Mouse (Mus musculus) kidney, adult 8-10 months (tissue): ENCODE results near the gene Esd.
A peak's percentile ranks its signal among the peaks of the same experiment; 100 is the strongest.

Experiments used
- DNase-seq, 2 experiments: peaks; one replicate each; pipeline ENCODE4 v3.0.0; 2022

Esd gene

DNA sequence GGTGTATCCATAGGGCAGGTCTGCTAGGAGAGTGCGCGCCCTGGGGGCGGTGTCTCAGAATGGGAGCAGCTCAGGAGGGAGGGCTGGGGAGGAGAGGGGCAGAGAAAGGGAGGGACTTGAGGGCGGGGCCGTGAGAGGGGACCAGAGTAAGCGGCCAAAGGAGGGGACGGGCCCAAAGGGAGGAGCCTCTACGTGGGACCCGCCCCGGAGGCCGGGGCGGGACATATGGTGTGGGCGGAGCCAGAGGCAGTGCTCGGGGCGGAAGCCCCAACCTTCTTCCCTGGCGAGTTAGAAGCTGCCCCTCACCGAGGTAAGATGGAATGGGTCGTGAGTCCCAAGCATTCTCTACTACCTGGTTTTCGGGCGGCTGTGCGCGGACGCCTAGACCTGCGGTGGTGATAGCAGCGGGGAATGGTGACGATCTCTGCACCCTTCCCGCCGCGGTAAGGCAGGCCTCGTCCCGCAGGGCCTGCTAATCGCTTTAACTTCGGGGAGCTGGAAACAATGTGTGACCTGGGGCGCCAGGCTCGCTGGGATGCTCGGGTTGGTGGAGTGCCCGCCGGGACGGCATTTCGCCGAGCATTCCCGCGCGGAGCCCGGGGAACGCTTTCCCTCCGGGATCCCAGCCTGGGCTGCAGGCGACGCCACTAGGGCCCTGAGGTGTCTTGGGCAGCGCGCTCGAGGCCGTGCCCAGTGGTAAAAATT, at the start of gene Esd:
Esd (plus strand) TSS at position 219 of the 705 bp plus-strand sequence.
- DNase-seq = peak; percentile 96 to 97

DNA sequence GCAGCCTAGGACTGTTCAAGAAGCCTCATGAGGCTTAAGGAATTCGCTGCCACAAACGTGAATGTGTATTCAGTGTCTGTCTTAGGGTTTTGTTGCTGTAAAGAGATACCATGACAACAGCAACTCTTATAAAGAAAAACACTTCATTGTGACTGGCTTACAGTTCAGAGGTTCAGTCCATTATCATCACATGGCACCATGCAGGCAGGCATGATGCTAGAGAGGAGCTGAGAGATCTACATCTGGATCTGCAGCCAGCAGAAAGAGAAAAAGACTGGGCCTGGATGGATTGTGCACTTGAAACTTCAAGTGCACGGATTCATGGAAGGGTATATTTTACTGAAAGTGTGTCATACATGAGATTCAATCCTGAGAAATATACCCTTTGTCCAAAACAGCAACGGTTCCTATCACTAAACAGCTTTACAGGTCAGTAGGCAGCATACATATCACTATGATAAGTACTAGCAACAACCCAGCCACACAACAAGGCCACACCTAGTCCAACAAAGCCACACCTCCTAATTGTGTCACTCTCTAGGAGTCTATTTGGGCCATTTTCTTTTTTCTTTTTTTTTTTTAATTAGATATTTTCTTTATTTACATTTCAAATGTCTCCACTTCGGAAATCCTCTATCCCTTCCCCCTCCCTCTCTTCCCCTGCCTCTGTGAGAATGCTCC, 47.7 kb upstream of the Esd start:
- DNase-seq = no peak

DNA sequence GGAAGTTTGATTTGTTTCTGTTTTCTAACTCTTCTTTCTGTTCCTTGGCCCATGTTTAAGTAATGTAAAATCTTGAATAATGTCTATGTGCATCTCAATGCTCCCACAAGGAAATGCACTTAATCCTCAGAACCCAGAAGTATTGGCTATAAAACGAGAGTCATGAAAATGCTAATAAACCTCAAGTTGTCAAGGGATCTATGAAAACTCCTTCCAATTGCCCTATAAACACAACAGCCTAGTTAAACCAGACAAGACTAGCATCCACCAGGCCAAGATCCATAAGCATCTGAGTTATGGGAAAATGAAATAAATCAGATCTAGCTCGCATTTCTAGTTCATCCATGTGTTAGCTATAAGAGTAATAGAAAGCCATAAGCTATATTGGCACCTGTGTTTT, 40.1 kb upstream of the Esd start:
- no peak for DNase-seq

DNA sequence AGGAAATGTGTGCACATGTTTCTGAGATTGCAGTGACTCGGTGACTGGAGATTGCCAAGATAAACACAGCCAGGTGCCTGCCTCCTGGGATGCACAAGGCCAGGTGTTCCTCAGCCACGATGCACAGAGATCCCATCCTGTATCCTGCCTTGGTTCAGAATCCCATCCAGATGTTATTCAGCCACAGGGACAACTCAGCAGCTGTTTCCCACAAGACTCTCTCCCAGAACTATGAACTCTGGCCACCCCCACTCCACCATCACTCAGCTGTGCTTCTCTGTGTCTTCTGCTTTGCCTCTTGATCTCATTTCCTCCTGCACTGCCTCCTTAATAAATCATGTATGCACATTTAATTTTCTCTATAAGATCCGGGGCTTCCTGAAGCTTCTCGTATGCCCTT, 35.3 kb upstream of the Esd start:
- no peak for DNase-seq

DNA sequence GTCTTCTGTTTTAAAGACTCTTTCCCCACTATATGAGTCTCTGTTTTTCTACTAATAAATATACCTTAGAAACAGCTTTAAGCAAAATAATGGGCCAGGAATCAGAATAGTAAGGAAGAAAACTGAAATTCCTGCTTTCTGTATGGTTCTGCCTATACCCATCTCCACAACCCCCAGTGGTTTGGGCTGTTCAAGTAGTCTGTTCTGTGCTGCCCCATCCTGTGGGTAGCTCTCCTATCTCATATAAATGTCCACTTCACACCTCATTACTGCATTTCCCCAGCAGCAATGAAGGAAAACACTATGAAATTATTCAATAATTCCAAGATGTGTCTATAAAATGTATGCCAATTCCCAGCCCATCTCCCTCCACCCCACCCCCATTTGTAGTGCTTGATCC, 34.7 kb upstream of the Esd start:
- no peak for DNase-seq

DNA sequence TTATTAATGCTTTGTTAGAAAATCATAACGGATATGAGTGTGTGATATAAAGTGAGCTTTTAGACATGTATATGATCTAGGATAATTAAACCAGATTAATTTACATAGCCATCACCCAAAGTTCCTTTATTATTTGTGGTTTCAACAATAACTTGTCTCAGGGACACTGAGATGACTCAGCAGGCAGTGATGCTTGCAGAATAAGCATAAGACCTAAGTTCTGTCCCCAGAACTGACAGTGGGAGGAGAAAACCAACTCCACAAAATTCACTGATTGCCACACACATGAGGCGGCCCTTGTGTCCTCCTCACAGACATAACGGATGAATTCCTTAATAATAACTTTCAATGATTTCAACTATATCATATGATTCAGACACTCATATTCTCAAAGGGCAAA, 32.9 kb upstream of the Esd start:
- DNase-seq = no peak

DNA sequence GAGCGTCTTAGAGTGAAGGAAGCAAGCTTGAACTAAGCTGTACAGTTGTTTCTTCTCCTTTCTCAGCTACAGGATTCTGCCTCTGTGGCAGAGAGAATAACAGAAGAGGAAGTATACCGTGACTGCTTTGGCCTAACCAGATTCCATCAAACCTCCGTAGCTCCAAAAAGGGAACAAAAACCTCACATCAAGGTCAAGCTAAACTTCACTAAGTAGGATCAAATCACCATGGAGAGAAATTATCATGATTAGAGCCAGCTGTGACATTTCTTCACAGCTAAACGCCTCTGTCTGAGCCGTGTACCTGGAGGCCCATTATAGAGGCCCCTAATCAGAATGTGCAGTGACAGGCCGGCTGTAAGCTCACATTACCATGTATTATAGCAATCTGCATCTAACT, 28.2 kb upstream of the Esd start:
- no peak for DNase-seq

DNA sequence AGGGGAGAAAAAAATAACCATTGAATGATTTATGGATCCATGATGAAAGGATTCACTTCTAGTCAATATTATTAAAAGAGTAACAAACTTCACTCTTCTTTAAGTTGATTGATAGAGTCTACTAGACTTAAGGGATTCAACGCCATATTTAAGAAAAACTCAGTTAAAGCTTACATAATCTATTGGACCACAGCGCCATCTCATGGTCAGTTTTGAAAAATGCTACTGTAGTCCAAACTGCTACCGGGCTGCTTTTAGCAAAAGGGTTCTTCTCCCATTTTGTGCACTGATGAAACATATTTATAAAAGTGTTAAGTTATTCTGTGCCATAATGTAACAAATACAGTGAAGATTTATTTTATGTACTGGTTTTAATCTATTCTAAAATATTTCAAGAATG, 23.0 kb upstream of the Esd start:
- DNase-seq = peak in 1 of 2 experiments; percentile 43

DNA sequence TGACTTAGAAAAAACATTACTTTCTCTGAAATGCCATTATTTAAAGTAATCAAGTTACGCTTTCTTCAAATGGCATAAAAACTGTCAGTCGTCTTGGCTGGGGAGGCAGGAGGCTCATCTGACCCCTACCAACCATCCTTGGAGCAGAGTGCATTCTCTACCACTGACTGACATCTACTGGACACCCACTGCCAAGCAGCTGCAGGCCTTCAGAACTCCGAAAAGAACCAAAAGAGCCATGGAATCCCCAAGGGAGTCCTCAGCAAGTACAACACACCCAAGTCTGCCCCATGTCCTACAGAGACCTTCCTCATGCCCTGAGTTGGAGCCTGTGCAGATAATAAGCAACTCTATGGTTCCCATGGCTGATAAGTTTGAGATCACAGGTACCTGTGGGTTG, 8.6 kb upstream of the Esd start:
- DNase-seq = no peak

DNA sequence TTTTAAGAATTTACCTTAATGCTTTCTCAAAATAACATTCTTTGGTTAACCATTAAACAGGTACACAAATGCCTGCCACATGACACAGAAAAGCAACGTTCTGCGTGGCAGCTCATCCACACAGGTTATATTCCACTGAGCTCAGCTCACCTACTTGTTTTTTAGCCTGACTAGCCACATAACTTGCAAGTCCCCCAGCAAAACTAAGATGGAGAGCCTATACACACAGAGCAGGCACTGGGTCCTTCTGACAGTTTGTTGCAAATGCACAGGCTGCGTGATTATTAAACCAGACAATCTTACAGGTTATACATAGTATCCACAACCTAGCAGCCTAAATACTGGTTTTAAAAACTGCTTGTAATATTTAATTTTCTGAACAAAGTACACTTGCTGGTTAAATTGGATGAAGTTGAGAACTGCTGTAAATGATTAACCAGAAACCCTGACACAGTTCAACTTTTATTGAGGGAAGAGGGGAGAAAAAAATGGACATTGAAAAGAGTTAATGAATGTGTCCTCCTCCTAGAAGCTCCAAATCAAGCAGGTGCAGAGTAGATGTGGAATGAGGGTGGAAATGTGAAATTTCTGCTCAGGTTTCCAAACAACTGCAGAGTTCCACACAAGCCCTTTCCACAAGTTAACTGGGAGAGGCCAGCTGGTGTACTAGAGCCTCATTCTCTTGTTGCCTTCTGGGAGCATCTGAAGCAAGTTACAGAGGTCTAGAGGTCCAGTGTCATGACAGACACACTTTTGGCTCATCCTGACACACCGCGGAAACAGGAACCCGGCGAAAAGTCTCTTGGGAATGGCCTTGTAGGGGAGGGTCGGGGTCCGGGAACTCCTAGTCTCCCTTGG, 647 bp upstream of the Esd start:
- peak; percentile 66 to 83 for DNase-seq

DNA sequence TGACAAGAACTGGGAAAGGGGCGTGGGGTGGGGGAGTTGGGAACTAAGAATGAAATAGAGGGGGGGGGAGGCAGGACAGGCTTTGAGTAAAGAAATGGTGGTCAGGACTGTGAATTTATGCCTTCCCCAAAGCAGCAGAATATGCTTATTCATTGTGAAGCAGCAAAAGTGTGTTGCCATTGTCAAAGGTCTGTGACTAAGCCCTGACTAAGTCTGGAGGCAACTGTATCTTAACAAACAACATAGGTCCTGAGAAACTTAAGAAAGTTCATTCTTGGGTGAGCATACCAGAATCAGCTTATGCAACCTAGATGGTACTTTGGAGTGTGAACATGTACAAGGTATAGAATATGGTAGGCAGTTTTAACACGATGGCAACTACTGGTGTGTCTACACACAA, 1.3 kb downstream of the Esd start:
- no peak for DNase-seq

DNA sequence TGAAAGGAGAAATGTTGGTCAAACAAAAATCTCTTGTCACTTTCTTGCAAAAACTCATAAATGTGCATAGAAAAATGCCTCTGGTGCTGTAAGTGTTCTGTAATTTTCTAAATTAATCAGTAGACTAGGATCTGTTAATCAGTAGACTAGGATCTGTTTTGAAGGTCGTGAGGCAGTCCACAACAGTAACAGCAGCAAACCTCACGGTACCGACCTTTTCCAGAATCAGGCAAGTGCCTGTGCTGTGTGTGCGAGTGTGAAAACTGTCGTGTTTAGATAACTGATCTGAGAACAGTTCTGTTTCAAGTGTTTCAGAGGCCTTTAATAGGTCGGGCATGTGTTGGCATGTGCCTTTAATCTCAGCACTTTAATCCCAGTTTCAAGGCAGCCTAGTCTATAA, 3.4 kb downstream of the Esd start:
- peak; percentile 53 to 55 for DNase-seq

DNA sequence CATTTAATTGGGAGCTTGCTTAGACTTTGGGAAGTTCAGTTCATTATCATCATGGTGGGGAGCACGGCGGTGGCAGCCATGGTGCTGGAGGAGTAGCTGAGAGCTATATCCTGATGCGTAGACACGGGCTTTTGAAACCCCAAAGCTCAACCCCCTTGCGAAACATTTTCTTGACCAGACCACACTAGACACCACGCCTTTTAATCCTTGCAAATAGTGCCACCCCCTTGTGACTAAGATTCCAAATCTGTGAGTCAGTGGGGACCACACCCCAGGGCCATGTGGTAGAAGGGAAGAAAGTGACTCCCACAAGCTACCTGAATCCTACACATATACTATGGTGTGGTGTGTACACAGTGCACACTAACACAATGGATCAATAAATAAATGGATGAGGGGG, 4.8 kb downstream of the Esd start:
- no peak for DNase-seq

DNA sequence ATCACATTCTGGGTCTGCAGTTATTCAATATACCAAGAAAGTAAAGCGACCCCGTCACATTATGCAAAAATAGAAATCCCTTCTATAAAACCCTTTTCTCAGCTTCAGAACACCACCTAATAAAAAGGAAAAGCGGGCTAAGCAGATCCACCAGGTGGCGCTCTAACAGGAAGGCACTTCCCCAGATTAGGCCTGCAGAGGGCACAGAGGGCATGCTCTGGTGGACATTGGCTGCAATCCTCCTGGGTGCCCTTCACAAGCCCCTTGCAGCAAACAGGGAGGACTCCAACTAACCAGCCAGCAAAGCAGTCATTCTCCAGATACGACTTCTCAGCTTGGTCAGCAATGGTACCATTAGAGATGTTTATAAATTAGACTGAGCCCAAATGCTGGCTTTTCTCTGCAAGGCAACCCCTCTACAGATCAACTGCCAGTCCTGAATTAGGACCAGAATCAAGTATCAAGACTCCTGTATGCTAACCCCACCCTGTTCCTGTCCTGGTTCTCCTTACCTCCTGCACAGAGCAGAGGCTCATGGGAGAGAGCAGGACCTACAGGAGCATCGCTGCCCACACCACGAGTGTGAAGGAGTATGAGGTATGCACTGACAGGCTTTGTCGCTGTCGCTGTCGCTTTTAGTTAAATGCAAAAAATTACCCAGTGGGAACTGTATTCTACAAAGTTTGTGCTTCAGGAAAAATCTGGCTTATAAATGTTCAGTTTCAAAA, 32.3 kb downstream of the Esd start:
- peak; percentile 51 to 79 for DNase-seq

DNA sequence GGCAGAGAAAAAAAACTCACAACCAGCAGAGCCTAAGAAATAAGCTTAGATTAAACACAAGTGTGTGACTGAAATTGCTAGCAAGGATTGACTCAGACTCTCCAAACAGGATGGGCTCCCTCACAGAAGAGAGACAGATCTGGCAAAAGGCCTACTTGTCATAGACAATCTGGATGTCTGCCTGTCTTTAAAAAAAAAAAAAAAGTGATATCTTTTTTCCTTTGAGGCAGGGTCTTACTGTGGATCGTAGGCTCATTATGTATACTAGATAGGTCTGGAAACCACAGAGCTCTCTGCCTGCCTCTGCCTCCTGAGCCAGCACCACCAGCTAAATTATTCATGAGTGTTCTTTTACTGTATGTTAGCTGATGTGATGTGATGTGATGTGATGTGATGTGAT, 35.8 kb downstream of the Esd start:
- no peak for DNase-seq

DNA sequence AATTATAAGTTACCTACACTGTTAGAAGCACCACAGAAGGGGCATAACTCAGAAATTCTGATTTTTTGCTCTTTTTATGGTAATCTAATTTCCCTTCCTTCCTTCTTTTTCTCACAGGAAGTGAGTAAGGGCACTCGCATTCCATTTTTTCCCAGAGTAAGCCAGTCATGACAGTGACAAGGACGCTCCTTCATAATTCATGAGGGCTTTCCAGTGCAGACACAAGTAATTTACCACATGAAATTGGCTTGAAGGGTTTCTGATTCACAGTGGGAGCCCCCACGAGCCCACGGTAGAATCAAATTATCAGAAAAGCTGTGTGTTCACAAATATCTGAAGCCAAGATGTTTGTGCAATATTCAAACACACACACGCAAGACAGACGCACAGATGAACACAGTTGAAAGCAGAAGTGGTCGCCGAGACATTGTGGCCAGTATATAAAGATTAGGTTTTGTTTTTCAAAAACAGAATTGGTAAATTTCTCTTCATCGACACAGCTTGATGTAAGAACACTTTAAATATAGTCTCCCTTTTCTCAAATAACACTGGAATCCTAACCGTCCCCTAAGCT, 42.0 kb downstream of the Esd start:
- no peak for DNase-seq

DNA sequence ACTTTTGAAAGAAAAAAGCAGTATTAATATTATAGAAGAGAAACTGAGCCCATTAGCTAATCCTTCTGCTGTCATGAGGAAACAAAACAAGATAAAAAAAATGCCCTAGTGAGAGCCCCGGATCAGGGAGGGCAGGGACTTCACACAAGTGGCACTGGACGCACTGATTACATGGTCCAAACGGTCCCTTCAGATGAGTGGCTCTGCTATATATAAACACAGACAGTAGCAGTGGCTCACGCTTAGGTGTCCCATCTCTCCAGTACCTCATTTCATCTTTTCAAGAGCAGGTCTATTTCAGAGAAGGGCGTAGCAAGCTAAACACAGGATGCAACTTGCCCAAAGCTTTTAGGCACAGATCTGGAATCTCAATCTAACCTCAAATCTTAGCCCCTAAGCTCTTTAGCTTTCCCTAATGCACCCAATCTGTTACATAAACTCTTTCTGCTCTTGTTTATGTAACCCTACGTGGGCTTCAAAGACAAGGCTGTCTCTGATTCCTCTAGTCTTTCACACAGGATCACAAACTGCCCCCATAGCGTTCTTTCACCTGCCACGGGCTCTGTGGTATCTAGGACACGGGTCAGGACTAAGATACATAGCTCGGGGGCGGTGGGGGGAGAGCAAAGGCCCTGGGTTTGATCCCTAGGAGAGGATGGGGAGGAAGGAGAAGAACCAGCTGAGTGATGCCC, 52.3 kb downstream of the Esd start:
- DNase-seq = no peak

DNA sequence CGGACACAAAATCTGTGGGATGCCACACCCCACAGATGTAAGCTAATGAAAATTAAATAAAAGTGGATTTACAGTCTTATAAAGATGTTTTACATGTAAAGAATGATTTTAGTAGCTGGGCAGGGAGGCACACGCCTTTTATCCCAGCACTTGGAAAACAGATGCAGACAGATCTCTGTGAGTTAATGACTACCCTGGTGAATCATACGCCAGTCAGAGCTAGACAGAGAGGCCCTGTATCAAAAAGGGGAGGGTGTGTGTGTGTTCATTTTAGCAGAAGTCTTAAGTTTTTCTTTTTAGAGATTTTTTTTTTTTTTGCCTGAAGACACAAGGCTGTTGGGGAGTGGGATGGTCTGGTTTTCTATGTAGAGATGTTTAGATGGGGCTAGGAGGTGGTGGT, 55.6 kb downstream of the Esd start:
- no peak for DNase-seq

DNA sequence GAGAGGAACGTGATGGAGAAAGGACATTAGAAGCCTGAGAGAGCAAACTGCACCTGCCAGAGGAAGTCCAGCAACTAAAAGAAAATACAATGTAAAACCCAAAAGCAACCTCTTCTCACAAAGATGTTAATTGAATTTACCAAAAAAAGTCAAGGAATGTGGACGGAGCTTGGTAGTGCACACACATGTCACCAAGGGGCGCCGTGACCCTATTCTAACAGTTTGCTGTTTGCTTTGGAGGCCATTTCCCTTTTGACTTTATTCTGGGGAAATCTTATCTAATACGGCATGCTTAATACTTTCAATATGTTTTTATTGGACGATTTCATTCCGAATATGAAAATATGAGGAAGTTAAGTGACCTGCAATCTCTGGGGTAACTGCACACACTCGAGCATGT, 56.7 kb downstream of the Esd start:
- peak; percentile 5 to 6 for DNase-seq

DNA sequence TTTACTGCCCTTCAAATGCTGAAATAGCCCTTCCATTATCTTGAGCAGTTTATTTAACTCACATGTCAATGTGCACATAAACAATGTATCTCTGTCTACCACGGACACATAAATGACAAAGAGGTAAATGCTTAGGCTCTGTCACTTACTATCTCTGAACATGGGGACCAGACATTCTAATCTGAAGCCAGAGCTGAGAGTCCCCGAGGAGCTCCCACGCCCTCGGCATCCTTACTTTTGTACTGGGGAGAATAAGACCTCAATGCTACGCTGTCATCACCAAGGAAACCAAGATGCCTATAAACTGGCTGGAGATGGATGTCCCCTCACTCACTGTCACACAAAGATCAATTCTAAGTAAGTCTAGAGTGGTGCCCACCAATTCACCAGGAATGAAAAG, 58.4 kb downstream of the Esd start:
- DNase-seq = no peak

DNA sequence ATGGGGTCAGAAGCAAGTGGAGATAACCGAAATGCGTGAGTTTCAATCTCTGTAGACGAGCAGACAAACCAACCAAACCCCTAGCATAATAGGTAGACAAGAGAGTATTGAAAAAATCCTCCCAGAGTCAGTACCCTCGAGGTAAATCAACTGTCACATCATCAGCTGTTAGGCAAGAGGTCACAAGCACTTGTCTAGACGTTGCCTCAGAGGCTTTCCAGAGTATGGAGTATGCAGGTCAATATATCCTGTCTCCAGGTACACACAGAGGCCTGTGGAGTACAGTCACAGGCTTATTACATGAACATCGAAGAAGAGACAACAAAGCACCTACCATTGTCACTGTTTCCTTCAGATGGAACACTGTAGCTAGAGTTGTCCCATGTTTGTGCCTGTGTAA, 60.7 kb downstream of the Esd start:
- DNase-seq = no peak

DNA sequence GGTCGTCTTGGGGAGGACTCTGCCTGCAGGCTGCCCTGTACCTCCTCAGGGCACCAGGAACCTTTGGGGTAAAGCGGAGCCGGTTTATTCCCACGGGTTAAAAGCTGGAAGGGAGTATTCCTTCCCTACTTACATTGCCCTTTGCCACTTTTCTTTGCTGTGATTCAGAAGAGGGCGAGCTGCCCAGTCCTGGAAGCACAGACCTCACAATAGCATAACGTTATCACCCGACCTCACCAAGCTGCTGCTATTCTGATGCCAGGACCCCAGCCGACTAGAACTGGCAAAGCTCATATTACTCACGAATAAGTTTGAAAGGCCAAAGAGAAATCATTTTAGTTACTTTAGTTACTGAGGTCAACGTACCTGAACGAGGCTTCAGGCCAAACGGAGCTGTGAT, 62.8 kb downstream of the Esd start:
- DNase-seq = no peak
